Mouse (Mus musculus) limb, embryonic 14.5 days (tissue): ENCODE data around the gene Gm5129. TPM values are rescaled to one million over a fixed set of nuclear protein-coding genes. Genes with fewer than 3 reads are reported as not detected.

Experiments
- ATAC-seq: fragments of 200-750 bp; cut with Nextera tagmentation; 2 replicates; pipeline ENCODE4 v1.8.0; 2017; ENCODE audit warnings: low read depth, moderate number of reproducible peaks, moderate TSS enrichment; ENCODE audit not compliant: low FRiP score
- DNase-seq: peaks from one replicate; pipeline ENCODE4 v3.0.0-alpha.2; 2015; ENCODE audit warnings: low spot score
- H3K27ac ChIP-seq: fragments of 300-500 bp; sonication (generic); replicated peaks from 2 replicates; pipeline ENCODE4 v1.5.1; 2014; ENCODE audit warnings: low read depth, mild to moderate bottlenecking, low read length, moderate library complexity, mixed read lengths
- H3K27me3 ChIP-seq: fragments of 300-500 bp; sonication (generic); 2 replicates; pipeline ENCODE4 v1.6.1; 2014; ENCODE audit warnings: low read length, mixed read lengths; ENCODE audit not compliant: control insufficient read depth, insufficient read depth
- H3K36me3 ChIP-seq: fragments of 300-500 bp; sonication (generic); 2 replicates; pipeline ENCODE4 v1.6.1; 2014; ENCODE audit warnings: mild to moderate bottlenecking, low read length, moderate library complexity, mixed read lengths; ENCODE audit not compliant: control insufficient read depth, insufficient read depth
- H3K4me1 ChIP-seq: fragments of 300-500 bp; sonication (generic); 2 replicates; pipeline ENCODE4 v1.6.1; 2014; ENCODE audit warnings: antibody characterized with exemption, low read length, mixed read lengths; ENCODE audit not compliant: control insufficient read depth, insufficient read depth
- H3K4me2 ChIP-seq: fragments of 300-500 bp; sonication (generic); replicated peaks from 2 replicates; pipeline ENCODE4 v1.6.1; 2014; ENCODE audit warnings: low read depth, mild to moderate bottlenecking, low read length, moderate library complexity; ENCODE audit not compliant: severe bottlenecking
- H3K4me3 ChIP-seq: fragments of 300-500 bp; sonication (generic); replicated peaks from 2 replicates; pipeline ENCODE4 v1.5.1; 2014; ENCODE audit warnings: low read length
- H3K9ac ChIP-seq: fragments of 300-500 bp; sonication (generic); 2 replicates; pipeline ENCODE4 v1.6.1; 2014; ENCODE audit warnings: mild to moderate bottlenecking, low read depth, low read length, moderate library complexity; ENCODE audit not compliant: severe bottlenecking
- H3K9me3 ChIP-seq: fragments of 300-500 bp; sonication (generic); 2 replicates; pipeline ENCODE4 v1.6.1; 2016; ENCODE audit warnings: low read length; ENCODE audit not compliant: control insufficient read depth
- POLR2A ChIP-seq: fragments of 200-500 bp; IDR thresholded peaks from 2 replicates; pipeline ENCODE4 v1.8.0; 2012; ENCODE audit warnings: inconsistent platforms, mild to moderate bottlenecking, moderate library complexity, borderline replicate concordance; ENCODE audit not compliant: insufficient read depth, insufficient read length; ENCODE audit errors: extremely low read depth
- WGBS: fragments of 180-500 bp; shearing (Covaris S2); extraction: QIAGEN DNeasy Blood & Tissue Kit; methylation state at CpG from one replicate; pipeline ENCODE4 v1.1.7; 2014; 5-methylcytosine and 5-hydroxymethylcytosine counted together
- polyA plus RNA-seq, 2 experiments: library from polyadenylated mRNA; depleted of rRNA in 1 of 2; stranded (reverse) in 1 of 2; unstranded in 1 of 2; fragments of >200 nt; fragmentation: Nextera tagmentation in 1 of 2; extraction: Ambion mirVana in 1 of 2; gene quantifications; 2 replicates each; pipeline versions ENCODE4 v1.2.1 to v1.2.3; 2012 to 2014

Gm5129 gene
- polyA plus RNA-seq, 2 experiments, result 0.94 TPM; not detected in 1

GRCm38 (mm10) chr5:29725369-29725768 lies 10.4 kb downstream of the Gm5129 start:
- no peak for DNase-seq
- H3K4me1 ChIP-seq, result no peaks in the 10 kb centered on the region
- WGBS, result 86% methylated on average over 2 of the region's 2 CpGs
- H3K9me3 ChIP-seq, result no peaks in the 10 kb centered on the region
- no peak for TF ChIP-seq POLR2A
- no peak overlapping the region for H3K27ac ChIP-seq
- no peak overlapping the region for H3K4me2 ChIP-seq
- no peak overlapping the region for H3K4me3 ChIP-seq
- H3K27me3 ChIP-seq, result no peaks in the 10 kb centered on the region
- H3K36me3 ChIP-seq, result no peaks in the 10 kb centered on the region
- H3K9ac ChIP-seq, result no peak overlapping the region
- no peak for ATAC-seq

- TF ChIP-seq POLR2A, result no peak
- Histone ChIP-seq H3K9me3 (no peaks in the 10 kb centered on the region), H3K9ac (no peak overlapping the region), H3K4me1 (no peaks in the 10 kb centered on the region), H3K27me3 (no peaks in the 10 kb centered on the region), H3K36me3 (no peaks in the 10 kb centered on the region), H3K27ac (no peak overlapping the region), H3K4me2 (no peak overlapping the region), H3K4me3 (no peak overlapping the region)
- 17% methylated on average over 1 of the region's 1 CpGs for WGBS
- no peak for ATAC-seq
- no peak for DNase-seq
Measured at GRCm38 (mm10) chr5:29721159-29721558, 14.6 kb downstream of the Gm5129 start.

GRCm38 (mm10) chr5:29712906-29713305 lies 22.8 kb downstream of the Gm5129 start:
- no peak for DNase-seq
- H3K4me2 ChIP-seq, result no peak overlapping the region
- TF ChIP-seq POLR2A, result no peak

GRCm38 (mm10) chr5:29711631-29712030 lies 24.1 kb downstream of the Gm5129 start:
- Histone ChIP-seq H3K9me3 (no peaks in the 10 kb centered on the region), H3K4me2 (no peak overlapping the region), H3K4me1 (no peaks in the 10 kb centered on the region; the same call in 1 of the 2 replicates), H3K9ac (no peak overlapping the region), H3K27ac (no peak overlapping the region), H3K36me3 (no peaks in the 10 kb centered on the region), H3K27me3 (no peaks in the 10 kb centered on the region), H3K4me3 (no peak overlapping the region)
- DNase-seq, result no peak
- no peak for TF ChIP-seq POLR2A
- no peak for ATAC-seq

More at GRCm38 (mm10) chr5:29712906-29713305, 22.8 kb downstream of the Gm5129 start:
- H3K9me3 ChIP-seq, result no peaks in the 10 kb centered on the region
- 47% methylated on average over 1 of the region's 1 CpGs for WGBS
- H3K27me3 ChIP-seq, result no peaks in the 10 kb centered on the region
- H3K36me3 ChIP-seq, result no peaks in the 10 kb centered on the region
- H3K4me1 ChIP-seq, result no peaks in the 10 kb centered on the region
- no peak overlapping the region for H3K9ac ChIP-seq
- no peak overlapping the region for H3K4me3 ChIP-seq
- H3K27ac ChIP-seq, result no peak overlapping the region
- ATAC-seq, result no peak

DNA sequence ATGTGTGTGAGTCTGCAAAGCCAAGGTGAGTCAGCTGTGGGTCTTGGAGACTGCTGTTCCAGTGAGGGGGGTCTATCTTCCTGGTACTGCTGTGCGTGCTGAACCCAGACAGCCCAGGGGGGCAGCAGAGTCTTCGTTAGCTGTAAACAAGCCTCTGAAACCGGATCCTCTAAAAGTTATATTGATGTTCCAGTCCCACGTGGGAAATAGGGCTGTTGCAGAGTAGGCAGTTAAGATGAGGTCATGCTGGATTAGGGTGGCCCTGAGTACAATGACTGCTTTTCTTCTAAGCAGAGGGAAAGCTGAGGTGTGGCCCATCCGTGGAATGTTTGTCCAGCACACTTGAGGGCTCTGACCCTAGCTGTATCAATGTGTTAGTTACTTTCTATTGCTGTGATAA lies 27.5 kb downstream of the Gm5129 start:
- DNase-seq (peak; percentile 57), ATAC-seq (peak; percentile 53)
- no peak for TF ChIP-seq POLR2A
- H3K27me3 ChIP-seq, result no peaks in the 10 kb centered on the region
- H3K4me1 ChIP-seq, result no peaks in the 10 kb centered on the region; the same call in 1 of the 2 replicates
- WGBS, result 5% methylated on average over 5 of the region's 5 CpGs
- no peak overlapping the region for H3K4me3 ChIP-seq
- no peak overlapping the region for H3K4me2 ChIP-seq
- no peaks in the 10 kb centered on the region for H3K9me3 ChIP-seq
- no peaks in the 10 kb centered on the region for H3K36me3 ChIP-seq
- no peak overlapping the region for H3K9ac ChIP-seq
- H3K27ac ChIP-seq, result no peak overlapping the region

DNA sequence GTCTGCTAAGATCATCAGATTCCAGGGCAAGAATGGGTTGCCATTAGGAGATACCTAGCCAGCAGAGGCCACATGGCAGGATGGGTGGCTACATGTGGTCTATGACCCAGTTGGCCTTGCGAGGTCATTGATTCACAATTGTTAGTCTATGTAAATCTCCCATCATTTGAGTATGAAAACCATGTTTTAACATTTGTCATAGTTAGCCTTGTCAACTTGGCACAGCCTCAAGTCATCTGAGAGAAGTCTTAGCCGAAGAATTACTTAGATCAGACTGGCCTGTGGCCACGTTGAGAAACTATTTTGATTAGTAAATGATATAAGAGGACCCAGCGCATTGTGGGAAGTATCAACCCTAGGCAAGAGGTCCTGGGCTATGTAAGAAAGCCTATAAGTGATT lies 28.5 kb downstream of the Gm5129 start:
- H3K27ac ChIP-seq, result no peak overlapping the region
- 84% methylated on average over 4 of the region's 4 CpGs for WGBS
- no peak for TF ChIP-seq POLR2A

More for the DNA sequence above, 28.5 kb downstream of the Gm5129 start:
- H3K4me2 ChIP-seq, result no peak overlapping the region
- H3K9me3 ChIP-seq, result no peaks in the 10 kb centered on the region
- no peak overlapping the region for H3K4me3 ChIP-seq
- H3K4me1 ChIP-seq, result no peaks in the 10 kb centered on the region; the same call in 1 of the 2 replicates
- ATAC-seq (no peak), DNase-seq (no peak)
- no peak overlapping the region for H3K9ac ChIP-seq
- no peaks in the 10 kb centered on the region for H3K27me3 ChIP-seq
- no peaks in the 10 kb centered on the region for H3K36me3 ChIP-seq
